Mouse (Mus musculus) kidney, adult 8-10 months (tissue): ENCODE data around the gene Eng.
A peak's percentile ranks its signal among the peaks of the same experiment; 100 is the strongest.

Source experiments
- DNase-seq, 2 experiments: peaks; one replicate each; pipeline ENCODE4 v3.0.0; 2022

Eng gene

DNA sequence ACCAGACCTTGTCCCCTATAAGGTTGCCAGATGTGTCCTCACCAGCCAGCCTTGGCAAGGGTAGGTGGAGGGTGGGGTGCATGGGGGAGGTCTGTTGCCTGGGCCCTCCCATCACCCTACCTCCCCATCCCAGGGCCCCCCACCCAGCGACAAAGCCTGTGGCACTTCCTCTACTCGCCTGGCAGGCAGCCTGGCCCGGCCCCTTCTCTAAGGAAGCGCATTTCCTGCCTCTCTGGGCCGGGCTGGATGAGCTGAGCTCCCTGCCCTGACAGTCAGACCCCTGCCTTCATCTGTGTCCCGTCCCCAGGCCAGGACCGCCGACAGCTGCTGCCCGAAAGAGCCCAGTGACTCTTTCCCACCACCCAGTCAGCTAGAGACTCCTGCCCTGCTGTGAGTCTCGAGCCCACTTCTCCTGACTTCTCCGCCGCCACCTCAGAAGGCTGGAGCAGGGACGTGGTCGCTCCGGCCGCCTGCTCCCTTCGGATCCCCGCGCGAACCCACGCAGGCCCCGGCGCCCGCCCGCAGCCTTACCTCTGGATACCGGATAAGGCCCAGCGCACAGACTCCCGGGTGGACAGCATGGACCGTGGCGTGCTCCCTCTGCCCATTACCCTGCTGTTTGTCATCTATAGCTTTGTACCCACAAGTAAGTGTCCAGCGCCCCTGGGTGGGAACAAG, at the start of gene Eng:
Gene Eng, plus strand, starts transcription at position 217 of the 678 bp plus-strand sequence.
- peak; percentile 70 to 79 for DNase-seq

DNA sequence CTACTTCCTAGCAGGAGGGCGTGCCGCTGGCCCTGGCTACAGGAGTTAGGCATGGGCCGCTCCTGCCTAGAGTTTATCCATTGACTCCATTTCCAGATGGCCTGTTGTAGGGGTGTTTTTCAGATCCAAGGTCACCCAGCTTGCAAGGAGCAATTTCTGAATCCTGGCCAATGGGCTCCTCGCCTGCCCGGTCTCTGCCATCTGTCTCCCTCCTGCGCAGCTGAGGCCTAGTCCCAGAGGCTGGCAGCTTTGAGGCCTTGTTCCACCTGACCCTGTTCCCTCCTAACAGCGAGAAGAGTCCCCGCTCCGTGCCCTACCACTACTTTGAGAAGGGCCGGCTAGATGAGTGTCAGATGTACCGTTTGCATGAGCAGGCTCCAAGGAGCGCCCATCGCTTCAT, 49.7 kb upstream of the Eng start:
- DNase-seq = no peak

DNA sequence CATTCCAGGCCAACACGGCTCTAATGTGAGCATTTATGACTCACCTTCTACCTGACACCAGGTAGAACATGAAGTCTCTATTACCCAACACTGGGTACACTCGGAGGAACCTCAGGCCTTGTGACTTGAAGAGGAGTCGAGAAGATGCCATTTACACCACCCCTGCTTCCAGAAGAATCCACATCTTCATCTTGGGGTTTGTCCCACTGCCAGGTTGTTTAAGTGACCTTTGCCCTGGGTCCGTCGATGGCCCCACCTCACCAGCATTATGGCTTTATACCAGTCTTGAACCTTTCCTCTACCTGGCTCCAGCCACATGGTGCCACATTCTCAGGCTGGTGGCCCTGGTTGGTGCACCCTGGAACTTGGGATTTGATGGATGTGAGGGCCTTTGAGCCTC, 49.1 kb upstream of the Eng start:
- no peak for DNase-seq

DNA sequence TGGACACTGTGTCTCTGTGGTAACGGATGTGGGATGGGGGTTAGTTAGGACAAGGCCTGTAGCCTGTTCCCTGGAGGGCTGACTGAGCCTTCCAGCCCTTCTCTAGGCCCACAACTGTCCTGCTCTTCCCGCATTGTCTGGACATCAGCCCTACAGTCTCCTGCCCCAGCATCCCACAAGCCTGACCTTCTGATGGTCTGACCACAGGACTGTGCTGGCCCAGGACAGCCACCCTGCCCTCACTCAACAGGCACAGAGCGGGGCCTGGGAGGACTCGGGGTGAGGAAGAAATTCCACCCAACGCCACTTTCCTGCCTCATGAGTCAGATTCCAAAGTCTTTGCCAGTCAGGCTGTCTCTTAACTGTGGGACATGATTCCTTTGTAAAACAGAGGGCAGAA, 48.7 kb upstream of the Eng start:
- DNase-seq = no peak

DNA sequence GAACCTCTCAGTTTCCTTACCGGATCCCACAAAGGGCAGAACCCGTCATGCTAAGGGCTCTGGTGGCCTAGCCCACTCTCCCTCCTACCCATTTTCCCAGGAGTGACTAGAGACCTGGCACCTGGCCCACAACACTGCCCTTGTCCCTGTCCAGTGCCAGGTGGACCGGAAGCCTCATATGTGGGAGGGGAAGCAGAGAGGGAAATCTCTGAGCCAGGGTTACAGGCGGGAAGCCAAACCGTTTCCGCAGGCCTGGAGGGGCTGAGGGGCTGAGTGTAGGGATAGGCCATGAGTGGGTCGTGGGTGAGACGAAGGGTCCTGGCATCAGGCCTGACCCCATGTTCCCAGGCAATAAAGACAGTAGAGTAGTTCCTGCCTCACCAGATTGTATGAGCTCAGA, 47.9 kb upstream of the Eng start:
- DNase-seq = no peak

DNA sequence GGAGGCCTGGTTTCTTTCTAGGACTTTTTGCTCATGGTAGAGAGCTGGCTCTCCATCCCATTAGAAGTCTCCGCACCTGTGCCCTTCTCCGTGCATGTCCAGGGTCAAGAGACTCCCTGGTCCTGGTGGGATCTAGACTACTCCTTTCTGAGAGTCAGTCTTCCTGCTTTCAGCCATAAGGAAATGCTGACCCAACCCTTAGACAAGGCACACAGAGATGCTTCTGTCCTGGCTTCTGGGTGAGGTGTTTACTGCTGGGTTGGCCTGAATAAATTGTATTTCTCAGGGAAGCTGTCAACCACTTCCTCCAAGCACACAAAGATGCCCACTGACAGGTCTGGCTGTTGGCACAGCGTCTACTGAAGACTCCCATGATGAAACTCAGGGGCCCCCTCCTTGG, 47.0 kb upstream of the Eng start, which contains the start of gene St6galnac6:
Gene St6galnac6, plus strand, starts transcription at position 301 of the 400 bp plus-strand sequence.
- DNase-seq = no peak

DNA sequence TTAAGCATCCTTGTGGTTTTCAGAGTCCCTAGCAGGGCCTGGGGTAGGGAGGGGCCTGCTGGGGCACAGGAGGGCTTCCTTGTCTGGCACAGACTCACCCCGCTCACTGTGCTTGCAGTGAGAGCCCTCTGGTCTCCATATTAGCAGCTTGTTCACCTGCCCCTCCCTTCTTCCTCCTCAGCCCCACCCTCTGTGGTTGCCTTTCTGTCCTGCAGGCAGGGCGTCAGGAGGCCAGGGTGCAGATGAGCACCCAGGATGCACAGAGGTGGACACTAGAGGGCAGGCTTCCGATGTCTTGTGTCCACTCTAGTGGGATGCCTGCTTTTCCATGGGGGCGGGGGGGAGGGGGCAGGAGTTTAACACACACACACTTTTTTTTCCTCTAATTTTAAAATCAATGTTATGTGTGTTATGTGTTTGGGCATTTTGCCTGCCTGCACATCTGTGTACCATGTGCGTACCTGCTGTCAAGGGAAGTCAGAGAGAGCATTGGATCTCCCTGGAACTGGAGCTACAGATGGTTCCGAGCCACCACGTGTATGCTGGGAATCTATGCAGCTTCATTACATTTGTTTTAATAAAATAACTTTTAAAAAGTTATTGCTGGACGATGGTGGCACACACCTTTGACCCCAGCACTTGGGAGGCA, 44.9 kb upstream of the Eng start:
- no peak for DNase-seq

DNA sequence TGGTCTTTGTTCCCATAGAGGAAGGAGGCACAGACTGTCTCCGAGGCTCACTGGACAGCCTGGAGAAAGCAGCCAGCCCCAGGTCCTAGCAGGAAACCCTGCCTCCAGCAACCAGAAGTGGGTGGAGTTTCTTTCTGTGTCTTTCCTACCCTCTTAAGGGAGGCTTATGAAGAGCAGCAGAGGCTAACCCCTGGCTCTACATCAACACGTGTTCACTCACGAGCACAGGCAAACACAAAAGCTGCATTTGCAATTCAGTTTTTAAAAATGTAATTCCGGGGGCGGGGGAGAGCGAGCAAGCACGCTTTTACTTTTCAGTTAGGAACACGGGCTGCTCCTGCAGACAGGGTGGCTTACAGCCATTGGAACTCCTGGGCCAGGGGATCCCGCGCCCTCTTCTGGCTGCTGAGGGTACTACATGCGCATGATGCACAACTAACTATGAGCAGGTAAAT, 43.8 kb upstream of the Eng start:
- peak; percentile 78 to 93 for DNase-seq

DNA sequence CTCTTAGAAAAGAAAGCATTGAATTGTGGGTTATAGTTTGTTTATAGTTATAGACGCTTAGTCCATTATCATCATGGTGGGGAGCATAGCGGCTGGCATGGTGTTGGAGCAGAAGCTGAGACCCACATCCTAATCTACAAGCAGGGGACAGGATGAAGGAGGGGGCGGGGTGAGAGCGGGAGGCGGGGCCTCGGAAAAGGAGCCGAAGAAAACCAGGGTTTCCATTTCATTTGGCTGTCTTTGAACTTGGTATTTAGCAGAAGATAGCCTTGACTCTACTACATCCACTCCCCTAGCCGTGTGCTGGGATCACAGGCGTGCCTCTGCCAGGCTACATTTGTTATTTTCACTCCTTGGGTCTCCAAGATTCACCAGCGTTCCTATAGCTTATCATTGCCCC, 41.8 kb upstream of the Eng start:
- DNase-seq = no peak

DNA sequence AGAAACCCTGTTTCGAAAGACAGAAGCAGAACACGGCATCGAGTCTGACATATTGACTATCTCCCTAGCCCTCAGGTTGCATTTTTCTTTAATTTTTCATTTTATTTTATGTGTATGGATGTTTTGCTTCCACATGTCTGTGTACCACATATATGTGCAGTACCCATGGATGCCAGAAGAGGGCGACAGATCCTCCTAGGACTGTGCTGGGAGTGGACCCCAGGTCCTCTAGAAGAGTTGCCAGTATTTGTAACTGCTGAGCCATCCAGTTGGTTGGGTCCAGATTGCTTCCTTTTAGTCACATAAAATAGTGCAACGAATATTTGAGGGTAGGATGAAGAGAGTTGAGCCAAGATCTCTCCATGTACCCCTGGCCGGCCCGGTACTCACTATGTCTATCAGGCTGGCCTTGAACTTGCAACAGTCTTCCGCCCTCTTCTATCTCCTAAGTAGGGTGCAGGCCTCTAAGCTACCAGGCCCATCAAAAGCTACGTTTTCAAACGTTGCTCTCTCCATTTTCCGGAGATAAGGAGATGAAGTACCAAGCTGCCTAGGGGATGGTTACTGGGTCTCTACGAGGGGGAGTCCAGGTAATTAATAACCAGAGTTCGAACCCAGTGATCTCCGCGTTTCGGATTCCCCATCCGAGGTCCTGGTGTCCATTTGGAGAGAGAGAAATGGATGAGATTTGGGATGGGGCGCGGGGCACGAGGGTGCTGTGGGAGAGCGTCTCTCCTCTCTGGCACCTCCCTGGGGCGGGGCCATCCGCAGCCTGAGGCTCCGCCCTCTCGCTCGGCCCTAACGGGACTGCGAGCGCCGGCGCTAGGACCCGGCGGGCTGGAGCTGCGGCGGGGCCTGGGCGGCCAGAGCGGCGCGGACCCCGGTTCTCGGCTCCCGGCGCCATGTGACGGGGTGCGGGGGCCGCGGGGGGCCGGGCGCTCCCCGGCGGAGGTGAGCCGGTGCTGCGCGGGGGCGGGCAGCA, 39.9 kb upstream of the Eng start:
- peak; percentile 69 to 73 for DNase-seq

DNA sequence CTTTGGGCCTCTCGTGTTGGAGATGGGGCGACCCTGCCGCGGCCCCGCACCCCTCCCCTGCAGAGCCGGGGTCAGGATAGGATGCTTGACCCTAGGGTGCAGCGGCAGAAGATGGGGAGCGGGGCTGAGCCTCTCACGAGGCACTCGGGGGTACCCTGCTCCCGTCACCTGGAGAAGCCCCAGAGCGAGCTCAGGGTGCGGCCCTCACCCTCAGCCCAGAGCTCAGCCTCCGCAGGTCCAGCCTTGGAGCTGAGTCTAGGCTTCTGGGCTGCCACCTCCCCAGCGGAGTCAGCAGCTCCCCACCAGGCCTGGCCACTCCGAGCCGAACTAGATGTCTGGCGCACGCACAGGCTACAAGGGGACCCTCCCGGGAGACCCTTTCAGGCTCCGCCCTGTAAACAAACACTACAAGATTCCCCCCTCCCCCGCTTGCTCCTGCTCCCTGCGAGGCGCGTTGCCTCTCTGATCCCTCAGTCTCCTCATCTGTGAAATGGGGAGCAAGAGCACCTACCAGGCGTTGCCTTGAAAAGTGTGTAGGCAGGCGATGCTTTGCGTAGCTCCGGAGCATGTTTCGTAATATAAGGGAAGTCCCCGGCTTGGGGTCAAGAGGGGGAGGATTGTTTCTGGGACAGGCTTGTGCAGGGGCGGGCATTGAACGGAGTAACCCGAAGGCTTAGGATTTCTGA, 39.0 kb upstream of the Eng start:
- no peak for DNase-seq

DNA sequence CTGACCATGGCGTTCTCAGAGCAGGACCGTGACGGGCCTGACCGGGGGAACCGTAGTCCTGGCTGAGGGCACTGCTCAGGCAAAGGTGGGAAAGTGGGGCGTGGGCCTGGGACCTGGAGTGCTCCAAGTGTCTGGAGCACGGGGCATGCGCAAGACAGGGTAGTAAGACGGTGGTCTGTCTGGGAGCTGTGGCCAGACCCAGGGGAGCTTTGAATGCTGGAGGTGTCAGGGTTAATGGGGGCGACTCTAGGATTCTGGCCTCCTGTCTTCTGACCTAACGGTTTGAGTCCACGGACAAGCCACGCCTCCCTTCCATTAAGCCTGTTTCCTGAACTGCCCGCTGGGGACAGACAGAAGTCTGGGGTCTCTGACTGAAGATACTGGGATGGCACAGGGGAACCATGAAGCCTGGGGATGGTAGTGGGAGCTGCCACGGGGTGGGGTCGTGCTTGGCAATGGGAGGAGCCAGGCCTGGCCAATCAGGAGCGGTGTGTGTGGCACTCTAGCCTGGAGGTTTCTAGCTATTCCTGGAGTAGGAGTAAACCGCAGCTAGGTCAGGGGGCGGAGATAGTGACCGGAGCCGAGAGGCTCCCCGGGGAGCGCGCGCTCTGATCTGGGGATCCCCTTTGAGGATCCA, 38.1 kb upstream of the Eng start:
- peak in 1 of 2 experiments; percentile 50 for DNase-seq

DNA sequence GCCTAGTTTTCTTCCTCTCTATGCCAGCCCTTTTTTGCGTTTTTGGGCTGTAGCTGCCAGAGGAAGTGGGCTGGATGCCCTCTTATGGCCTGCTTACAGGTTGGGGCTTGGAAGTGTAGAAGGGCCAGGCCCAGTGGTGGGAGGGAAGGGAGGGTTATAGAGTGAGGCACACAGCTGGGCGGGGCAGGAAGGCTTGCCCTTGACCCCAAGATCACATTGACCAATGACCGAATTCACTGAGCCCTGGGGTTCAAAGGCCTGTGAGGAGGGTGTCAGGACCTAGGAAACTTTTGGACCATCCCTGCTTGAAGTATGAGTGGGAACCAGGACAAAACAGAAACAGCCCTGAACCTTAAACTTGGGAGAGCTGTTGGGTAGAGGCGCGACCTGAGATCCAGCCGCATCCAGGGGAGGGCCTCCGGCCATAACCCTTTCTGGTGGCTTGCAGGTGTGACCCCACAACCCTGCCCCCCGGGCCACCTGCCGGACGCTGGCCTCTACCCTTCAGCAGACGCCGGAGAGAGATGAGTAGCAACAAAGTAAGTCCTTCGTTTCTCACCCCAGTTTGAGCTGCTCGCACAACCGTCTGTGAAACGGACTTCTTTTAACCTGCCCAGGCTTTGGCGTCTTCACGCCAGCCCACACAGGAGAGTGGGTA, 37.5 kb upstream of the Eng start:
- DNase-seq = no peak

DNA sequence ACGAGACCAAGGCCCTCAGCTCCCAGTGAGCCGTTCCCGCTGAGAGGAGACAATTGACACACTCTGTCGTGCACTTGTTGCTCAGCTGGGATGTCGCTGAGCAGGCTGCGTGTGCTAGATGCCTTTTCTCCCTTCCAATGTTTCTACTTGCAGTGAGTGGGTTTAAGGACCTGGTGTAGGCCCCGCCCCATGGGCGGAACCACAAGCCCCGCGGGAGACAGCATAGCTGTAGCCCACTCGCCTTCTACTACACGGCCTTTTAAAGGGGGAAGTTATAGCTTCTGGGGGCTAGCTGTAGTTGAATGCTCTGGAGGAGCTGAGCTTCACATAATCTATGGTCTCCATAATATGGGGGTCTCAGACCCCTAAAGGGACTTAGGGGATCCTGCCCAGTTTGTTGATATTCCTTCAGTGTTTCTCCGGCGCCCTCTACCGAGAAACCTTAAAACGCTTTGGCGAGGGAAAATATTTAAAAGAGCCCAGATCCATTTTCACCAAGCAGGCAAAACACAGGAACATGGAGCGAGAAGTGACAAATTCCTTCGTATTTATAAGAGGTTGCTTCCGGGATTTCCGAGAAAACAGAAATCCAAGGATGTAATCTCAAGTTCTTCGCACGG, 35.7 kb upstream of the Eng start:
- DNase-seq = peak in 1 of 2 experiments; percentile 46

DNA sequence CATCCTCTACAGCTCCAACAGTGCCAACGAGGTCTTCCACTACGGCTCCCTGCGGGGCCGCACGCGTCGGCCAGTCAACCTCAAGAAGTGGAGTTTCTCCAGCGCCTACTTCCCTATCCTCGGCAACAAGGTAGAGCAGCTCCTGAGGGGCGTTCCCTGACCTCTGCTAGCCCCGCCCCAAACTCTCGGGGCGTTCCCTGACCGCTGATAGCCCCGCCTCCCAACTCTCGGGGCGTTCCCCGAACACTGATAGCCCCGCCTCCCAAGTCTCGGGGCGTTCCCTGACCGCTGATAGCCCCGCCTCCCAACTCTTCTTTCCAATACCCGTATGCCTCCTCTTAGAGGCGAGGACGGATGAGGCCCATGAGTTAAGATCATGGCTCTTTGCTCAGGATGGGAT, 34.1 kb upstream of the Eng start:
- no peak for DNase-seq

DNA sequence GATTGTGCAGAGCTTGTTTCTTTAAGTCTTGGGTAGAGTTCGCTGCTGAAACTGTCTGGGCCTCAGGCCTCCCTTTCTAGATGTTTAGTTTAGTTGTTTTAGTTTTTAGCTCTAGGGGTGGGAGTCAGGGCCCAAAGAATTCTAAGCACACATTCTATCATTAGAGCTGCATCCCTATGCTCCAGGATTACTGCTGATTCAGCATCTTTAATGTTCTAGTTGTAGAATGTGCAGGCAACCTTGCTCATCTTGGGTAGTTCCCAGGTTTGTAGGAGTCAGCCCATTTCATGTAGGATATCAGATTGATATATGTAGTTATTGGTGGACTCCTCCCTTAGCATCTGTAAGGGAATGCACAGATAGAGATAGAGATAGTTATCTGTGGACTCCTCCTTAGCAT, 29.3 kb upstream of the Eng start:
- no peak for DNase-seq

DNA sequence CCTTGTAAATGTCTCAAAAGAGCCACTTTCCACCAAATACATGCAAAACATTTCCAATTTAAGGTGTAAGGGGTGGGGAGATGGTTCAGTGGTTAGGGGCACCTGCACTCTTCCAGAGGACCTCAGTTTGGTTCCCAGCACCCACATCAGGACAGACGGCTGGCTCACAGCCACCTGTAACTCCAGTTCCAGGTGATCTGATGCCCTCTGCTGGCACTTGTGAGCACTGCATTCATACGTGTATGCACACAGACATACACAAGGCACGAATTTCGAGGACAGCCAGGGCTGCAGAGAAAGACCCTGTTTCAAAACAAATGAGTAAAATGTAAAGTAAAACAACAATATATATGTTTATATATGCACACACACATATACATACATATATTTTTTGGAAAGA, 28.8 kb upstream of the Eng start:
- no peak for DNase-seq

DNA sequence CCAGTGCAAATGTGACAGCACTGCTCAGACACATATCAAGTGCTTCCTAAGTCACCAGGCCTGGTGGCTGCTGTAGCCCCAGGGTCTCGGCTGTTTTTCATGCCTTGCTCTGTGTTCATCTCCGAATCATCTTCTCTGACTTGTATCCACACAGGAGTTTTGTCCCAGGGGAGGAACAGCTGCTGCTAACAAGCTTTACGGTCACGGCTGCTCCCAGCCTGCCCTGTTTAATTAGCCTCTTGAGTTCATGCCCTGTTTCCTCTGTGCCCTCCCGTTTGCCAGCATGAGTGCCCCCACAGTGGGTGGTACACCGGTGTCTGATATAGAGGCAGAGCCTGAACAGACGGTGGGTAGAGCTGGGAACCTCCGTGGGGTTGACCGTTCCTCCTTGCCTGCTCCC, 28.3 kb upstream of the Eng start:
- DNase-seq = no peak

DNA sequence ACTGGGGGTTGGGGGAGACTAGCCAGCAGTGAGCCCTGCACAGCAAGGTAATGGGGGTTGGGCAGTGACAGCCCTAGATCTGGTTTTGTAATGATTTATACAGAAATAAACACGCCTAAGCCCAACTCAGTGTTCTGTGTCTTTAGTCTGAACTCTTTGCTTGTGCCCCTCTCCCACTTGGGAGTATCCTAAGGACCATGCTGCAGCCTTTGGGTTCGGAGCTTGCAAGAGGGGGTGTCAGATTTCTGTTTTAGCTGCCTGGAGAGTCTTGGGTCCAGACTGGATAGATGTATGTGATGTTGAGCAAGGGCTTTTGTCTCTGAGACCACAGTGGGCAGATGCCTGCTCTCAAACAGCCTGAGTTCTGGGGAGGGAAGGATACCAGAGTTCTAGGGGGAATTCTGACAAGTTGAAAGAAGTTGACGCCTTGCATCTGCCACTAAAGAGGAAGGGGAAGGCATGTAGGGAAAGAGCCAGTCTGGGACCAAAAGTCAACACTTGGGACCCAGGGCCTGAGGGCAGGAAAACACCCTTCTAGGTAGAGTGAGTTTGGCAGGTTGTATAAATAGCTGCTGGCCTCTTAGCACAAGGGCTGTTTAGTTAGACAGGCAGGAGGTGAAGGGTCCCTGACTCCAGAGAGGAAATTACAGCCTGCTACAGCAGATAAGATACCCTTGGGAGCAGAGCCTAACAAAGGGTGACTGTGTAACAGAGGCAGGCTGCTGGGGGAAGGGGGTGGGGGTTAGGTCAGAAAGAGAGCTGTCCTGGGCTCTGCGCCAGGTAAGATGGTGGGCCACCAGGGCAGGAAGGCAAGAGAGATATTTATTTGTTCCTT, 25.5 kb upstream of the Eng start:
- DNase-seq = peak; percentile 61 to 76

DNA sequence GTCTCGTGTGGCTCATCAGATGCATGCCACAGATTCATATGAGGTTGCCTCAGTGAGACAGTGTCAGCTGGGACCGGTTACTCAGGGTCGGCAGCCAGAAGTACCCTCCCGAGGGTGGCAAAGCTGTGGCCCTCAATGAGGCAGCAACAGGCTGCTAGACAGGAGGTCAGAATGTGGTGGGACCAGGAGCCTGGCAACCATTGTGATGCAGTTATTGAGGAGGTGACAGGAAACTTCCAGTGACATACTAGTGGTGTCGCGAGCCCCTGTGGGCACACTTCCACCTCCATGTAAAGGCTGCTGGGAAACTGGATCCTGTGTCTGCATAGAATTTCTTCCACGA, 24.9 kb upstream of the Eng start, which contains the start of gene Ak1:
Gene Ak1, plus strand, starts transcription at position 242 of the 343 bp plus-strand sequence.
- DNase-seq = no peak
